27 mouse cellular contexts compared by ENCODE assay signal in genomic region chr14:119227709-119228338, GRCm38 (mm10).
DNase-seq lines count a peak whose midpoint lies in the region; ATAC-seq lines count a peak whose summit lies in the region.
"Had no signal": no experiment of that assay in that cellular context is flagged by ENCODE, and none has a peak within 500 bp of the region (broad histone marks: within the 10 kb centered on the region; RNA-seq: fewer than 3 reads in every experiment).

No protein-coding gene starts in this region.

- DNase-seq in embryonic facial prominence, embryonic 14.5 days (ENCODE audit: low spot score), result peak; percentile 5
- DNase-seq in embryonic facial prominence, embryonic 10.5 days (ENCODE audit: low spot score), result no peak
- peak; percentile 94 for DNase-seq in Muller cell, postnatal 12 days (ENCODE audit: inconsistent ontology term)
- DNase-seq in retina, embryonic 14.5 days (ENCODE audit: low spot score), result peak; percentile 45
- no peak for DNase-seq in gastrocnemius, postnatal 4 days (ENCODE audit: low spot score in 2 of 2)
- DNase-seq: adrenal gland, postnatal 10 days; adrenal gland, postnatal 36 days; B cell, adult 2 months; cerebellum, adult 11 months; cerebellum, adult 2 months; cerebellum, adult 9-11 months; cerebellum, postnatal 25 days; gastrocnemius, postnatal 25 days; heart, postnatal 10 days; heart, postnatal 36 days; kidney, adult 11 months had no signal

- H3K9ac ChIP-seq in embryonic facial prominence, embryonic 14.5 days (ENCODE audit: low read depth, low read length), result no peak overlapping the region
- H3K9ac ChIP-seq: embryonic facial prominence, embryonic 13.5 days; forebrain, embryonic 13.5 days; heart, embryonic 12.5 days; heart, embryonic 15.5 days; hindbrain, embryonic 13.5 days; intestine, embryonic 15.5 days had no signal

- H3K4me1 ChIP-seq in embryonic facial prominence, embryonic 14.5 days (ENCODE audit: control insufficient read depth, insufficient read depth, low read length), result no peaks in the 10 kb centered on the region
- H3K4me1 ChIP-seq in embryonic facial prominence, embryonic 10.5 days, result no peaks in the 10 kb centered on the region
- H3K4me1 ChIP-seq: embryonic facial prominence, embryonic 13.5 days; forebrain, embryonic 10.5 days; forebrain, embryonic 13.5 days; heart, embryonic 12.5 days; heart, embryonic 15.5 days; hindbrain, embryonic 10.5 days; hindbrain, embryonic 13.5 days; intestine, embryonic 15.5 days had no signal

- H3K4me2 ChIP-seq in embryonic facial prominence, embryonic 14.5 days (ENCODE audit: low read depth, low read length), result no peak overlapping the region
- H3K4me2 ChIP-seq: embryonic facial prominence, embryonic 13.5 days; forebrain, embryonic 13.5 days; heart, embryonic 12.5 days; heart, embryonic 15.5 days; hindbrain, embryonic 13.5 days; intestine, embryonic 15.5 days had no signal

- H3K36me3 ChIP-seq in embryonic facial prominence, embryonic 14.5 days (ENCODE audit: control insufficient read depth, insufficient read depth, low read length), result no peaks in the 10 kb centered on the region
- no peaks in the 10 kb centered on the region for H3K36me3 ChIP-seq in embryonic facial prominence, embryonic 10.5 days (replicated peaks)
- H3K36me3 ChIP-seq: embryonic facial prominence, embryonic 13.5 days; forebrain, embryonic 10.5 days; heart, embryonic 12.5 days; heart, embryonic 15.5 days; hindbrain, embryonic 10.5 days; hindbrain, embryonic 13.5 days; intestine, embryonic 15.5 days had no signal

- no peak overlapping the region for H3K4me3 ChIP-seq in embryonic facial prominence, embryonic 14.5 days (ENCODE audit: low read depth, low read length)
- no peak overlapping the region for H3K4me3 ChIP-seq in embryonic facial prominence, embryonic 10.5 days
- H3K4me3 ChIP-seq: embryonic facial prominence, embryonic 13.5 days; forebrain, embryonic 10.5 days; forebrain, embryonic 13.5 days; heart, embryonic 12.5 days; heart, embryonic 15.5 days; hindbrain, embryonic 10.5 days; hindbrain, embryonic 13.5 days; intestine, embryonic 15.5 days had no signal

- no peaks in the 10 kb centered on the region for H3K9me3 ChIP-seq in embryonic facial prominence, embryonic 14.5 days (ENCODE audit: control insufficient read depth, low read length)
- no peaks in the 10 kb centered on the region for H3K9me3 ChIP-seq in embryonic facial prominence, embryonic 10.5 days
- H3K9me3 ChIP-seq: embryonic facial prominence, embryonic 13.5 days; forebrain, embryonic 10.5 days; forebrain, embryonic 13.5 days; heart, embryonic 15.5 days; hindbrain, embryonic 10.5 days; intestine, embryonic 15.5 days had no signal

- H3K27me3 ChIP-seq in embryonic facial prominence, embryonic 14.5 days (replicated peaks; ENCODE audit: control insufficient read depth, insufficient read depth, low read length), result no peaks in the 10 kb centered on the region
- H3K27me3 ChIP-seq in embryonic facial prominence, embryonic 10.5 days (replicated peaks; ENCODE audit: low read depth, poor library complexity, severe bottlenecking), result no peaks in the 10 kb centered on the region
- H3K27me3 ChIP-seq: embryonic facial prominence, embryonic 13.5 days; forebrain, embryonic 13.5 days; heart, embryonic 12.5 days; heart, embryonic 15.5 days; hindbrain, embryonic 13.5 days; intestine, embryonic 15.5 days had no signal

- 73% methylated on average over 3 of the region's 3 CpGs for WGBS in embryonic facial prominence, embryonic 14.5 days
- 88% methylated on average over 3 of the region's 3 CpGs for WGBS in embryonic facial prominence, embryonic 10.5 days

- ATAC-seq in embryonic facial prominence, embryonic 14.5 days (ENCODE audit: low read depth), result no peak
- no peak for ATAC-seq in megakaryocyte-erythroid progenitor cell, adult 5-6 weeks (replicated peaks; ENCODE audit: low FRiP score, low TSS enrichment, poor library complexity, severe bottlenecking)
- ATAC-seq: forebrain, embryonic 13.5 days; forebrain, embryonic 16.5 days; hindbrain, embryonic 16.5 days; intestine, embryonic 15.5 days had no signal

- H3K27ac ChIP-seq in embryonic facial prominence, embryonic 14.5 days (replicated peaks; ENCODE audit: low read depth, low read length), result no peak overlapping the region
- no peak overlapping the region for H3K27ac ChIP-seq in embryonic facial prominence, embryonic 10.5 days (replicated peaks)
- H3K27ac ChIP-seq: embryonic facial prominence, embryonic 13.5 days; forebrain, embryonic 10.5 days; forebrain, embryonic 13.5 days; heart, embryonic 15.5 days; hindbrain, embryonic 10.5 days; hindbrain, embryonic 13.5 days; intestine, embryonic 15.5 days had no signal

Comparison
In these comparisons a context has a peak if more than half of its experiments do, and no peak if none do; other contexts are left out.
1. DNase-seq: peak in embryonic facial prominence, embryonic 14.5 days (single experiment), Muller cell, postnatal 12 days (single experiment) and retina, embryonic 14.5 days (single experiment); none in embryonic facial prominence, embryonic 10.5 days (single experiment) and gastrocnemius, postnatal 4 days (0 of 2).